Mouse (Mus musculus): ENCODE results near the gene Mrrf. TPM values are rescaled to one million over a fixed set of nuclear protein-coding genes. Genes with fewer than 3 reads are reported as not detected.
A peak's percentile ranks its signal among the peaks of the same experiment; 100 is the strongest.

The Mrrf gene
- polyA plus RNA-seq (2017; shearing (Covaris generic)), result 10 to 100 TPM; 11.5 to 14.9 TPM

DNA sequence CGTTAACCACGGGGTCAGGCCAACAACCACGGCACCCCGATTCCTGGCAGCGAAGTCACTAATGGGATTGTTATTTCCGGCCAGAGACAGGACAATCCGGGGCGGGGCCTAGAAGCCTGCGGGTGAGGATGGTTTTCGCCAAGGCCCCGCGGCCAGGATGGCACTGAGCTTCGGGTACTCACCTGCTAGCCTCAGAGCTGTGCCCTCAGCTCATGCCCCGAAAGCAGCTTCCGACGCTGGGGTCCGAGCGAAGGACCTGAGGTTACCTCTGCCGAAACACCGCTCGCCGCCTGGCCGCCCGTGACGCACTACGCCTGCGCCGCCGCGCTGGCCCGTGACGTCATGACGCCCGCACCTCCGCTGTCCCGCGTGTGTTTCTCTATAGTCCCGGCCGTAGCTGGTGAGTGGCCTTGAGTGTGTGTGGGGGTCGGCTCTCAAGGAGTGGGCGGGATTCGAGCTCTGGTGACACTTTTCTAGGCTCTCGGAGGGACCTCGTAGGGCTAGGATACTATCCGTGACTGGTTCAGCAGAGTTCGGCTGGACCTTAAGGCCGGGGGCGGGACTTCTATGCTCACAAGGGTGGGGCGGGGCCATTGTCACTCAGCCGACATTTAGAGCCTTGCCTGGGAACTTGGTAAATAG, at the start of gene Mrrf, which contains the start of gene Rbm18:
Mrrf (plus strand) TSS at position 90 of the 642 bp plus-strand sequence.
Rbm18 (minus strand) TSS at position 474 of the 642 bp plus-strand sequence.
- ATAC-seq, result peak; percentile 91

DNA sequence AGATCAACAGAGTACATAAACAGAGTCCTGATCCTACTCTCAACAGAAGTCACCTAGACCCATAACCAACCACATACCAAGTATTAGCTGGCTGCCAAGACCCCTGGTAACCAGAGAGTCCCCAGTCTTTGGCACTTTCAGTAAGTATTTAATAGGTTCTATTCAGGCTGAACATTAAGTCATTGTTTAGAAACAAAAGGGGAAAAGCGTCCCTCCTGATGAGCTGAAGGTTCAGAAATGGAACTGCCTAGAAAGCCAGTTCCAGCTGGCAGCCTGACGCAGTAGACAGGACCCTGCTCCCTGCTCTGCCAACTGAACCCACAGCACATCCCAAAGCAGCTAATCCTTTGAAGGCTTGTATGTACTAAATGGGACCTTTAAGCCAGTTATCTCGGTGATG, 47.0 kb upstream of the Mrrf start:
- no peak for ATAC-seq

DNA sequence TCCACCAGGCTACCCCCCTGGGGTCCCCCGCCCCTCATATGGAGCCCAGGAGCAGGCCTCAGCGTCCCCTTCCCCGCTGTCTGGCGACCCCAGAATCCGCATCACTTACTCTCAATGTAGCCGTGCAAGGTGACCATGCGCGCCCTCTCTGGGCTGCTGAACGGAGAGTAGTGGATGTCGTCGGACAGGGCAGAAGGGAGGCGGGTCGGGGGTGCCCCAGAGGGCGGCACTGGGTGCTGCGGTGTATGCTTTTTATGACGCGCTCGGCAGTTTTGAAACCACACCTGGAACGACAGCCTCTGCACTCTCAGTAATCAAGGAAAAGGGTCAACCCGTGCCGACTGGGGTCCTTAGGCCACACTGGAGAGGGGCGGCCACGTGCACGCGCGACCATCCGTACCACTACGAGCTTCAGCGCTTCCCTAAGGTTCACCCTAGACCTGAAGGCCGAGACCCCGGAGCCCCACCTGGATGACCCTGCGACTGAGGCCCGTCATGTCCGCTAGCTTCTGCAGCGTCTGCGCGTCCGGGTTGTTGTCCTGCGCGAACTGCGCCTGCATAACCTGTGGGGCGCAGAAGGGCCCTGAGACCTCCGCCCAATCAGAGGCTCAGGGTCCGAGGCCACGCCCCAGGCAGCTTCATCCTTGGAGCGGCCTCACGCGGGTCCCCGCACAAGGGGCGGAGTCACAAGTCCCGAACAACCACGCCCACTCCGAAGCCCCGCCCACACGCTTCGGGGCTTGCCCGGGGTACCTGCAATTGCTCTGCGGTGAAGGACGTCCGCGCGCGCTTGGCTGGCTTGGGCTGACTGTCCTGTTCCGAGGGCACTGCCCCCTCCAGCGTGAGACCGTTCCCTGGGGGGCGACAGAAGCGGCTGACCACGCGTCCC, 45.1 kb upstream of the Mrrf start:
- ATAC-seq, result peak; percentile 34

DNA sequence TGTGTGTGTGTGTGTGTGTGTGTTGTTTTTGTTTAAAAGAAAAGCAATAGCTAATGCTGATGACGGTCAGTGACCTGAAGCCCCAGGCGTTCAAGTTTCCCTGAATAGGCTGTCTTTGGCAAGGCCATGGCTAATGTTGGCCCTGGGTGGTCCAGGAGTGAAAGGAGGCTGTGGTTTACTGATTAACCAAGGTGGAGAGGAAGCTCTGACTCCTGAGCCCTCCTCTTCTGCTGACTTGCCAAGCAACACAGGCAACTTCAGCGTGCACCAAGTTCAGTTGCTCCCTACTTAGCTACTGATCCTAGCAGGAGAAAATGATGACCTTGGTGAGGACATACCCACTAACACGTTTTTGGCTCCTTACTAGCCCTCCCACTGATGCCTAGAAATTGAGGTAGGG, 43.4 kb upstream of the Mrrf start:
- no peak for ATAC-seq

DNA sequence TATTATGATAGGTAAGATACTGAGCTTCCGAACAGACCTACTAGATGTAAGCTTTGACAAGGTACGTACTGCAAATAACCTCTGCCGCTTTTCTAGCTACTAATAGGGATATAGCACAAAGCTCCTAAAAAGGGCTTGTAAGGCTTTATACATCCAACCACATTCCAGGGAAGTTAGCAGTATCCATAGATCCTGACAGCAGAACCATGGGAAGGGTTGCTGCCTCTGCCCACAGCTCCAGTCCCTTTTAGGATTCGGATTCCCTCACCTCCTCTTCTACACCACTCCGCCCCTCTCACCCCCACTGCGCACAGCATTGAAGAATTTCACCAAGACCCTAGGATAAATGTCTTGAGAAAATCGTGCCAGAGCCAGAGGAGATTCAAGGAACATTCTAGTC, 42.9 kb upstream of the Mrrf start:
- no peak for ATAC-seq

DNA sequence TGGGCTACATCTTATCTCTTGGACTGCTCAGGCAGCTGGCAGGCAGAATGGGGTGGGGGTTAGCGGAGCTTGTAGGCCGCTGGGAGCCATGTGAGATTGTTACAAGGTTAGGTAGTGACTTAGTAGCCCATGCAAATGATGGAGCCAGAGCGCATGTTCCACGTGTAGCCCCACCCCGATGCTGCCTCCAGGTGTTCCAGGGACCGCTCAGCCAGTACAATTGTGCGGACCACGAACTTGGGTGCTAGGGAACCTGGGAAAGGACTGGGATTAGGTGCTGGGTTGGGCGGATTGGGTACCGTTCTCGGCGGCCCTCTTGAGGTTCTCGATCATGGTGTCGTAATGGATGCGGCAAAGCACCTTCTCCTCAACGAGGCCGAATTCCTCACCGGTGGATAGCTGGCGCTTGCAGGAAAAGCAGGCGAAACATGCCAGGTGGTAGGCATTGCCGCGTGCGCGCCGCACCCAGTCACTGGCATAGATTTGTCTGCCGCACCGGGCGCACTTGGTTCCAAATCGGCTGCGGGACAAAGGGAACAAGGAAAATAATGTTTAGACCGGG, 42.2 kb upstream of the Mrrf start:
- ATAC-seq, result no peak

DNA sequence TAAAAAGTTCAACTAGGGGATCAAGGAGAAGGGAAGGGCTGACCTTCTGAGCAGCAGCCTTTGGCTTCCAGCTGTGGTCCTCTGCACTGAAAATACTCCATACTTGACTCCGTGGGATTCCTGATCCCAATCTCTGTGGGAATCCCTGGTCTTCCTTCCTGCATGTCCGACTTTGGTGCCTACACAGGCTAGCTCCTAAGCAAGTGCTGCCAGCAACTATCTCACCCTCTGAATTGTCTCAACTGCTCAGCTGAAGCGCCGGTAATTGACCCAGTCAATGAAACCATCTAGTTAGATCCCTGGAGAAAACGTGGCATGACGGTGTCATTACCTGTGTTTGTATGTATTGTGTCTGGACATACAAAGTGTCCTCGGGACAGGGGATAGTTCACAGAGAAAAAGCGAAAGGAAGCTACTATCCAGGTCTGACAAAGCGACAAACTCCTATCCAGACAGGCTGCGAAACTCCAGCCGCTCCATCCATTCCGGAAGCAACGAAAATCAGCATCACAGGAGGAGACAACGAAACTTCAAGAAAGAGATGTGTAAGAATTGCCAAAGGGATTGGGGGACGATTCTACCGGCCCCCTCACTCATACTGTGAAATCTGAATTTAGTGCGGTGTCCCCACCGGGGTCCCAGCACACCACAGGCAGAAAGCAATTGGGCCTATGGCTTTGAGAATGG, 38.9 kb upstream of the Mrrf start:
- no peak for ATAC-seq

DNA sequence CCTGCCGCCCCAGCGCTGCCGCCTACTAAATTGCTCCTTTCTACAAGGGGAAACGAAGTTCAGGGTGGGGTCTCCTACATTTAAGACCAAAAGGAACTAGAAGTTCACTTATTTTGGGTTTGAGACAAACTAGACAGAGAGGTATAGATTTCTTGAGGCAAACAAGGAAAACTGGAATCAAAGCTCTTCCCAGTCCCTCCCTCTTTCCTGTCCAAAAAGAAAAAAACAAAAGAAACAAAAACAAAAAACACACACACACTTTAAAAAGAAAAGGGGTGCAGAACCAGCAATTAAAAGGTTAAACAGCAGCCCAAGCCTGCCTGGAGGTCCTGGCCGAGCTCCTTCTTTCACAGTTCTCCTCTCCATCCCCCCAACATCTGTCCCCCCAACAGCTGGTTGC, 38.2 kb upstream of the Mrrf start:
- no peak for ATAC-seq

DNA sequence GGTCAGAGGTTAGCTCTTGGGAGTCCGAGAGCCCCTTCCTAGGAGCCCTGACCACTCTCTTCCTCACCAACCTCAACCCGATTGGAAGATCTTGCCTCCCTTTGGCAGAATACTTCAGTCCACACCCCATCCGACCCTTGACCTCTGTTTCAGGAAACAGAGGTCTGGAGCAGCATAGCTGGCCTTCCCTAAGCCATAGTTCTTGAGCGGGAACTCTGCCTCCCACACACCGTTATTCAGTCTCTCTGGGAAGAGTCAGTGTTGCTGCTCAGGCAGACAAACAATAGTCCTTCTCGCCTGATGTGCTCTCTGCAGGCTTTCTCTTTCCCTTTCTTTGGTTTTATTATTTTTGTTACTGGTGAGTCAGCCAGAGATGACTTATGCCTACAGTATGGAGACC, 36.5 kb upstream of the Mrrf start:
- ATAC-seq, result no peak

DNA sequence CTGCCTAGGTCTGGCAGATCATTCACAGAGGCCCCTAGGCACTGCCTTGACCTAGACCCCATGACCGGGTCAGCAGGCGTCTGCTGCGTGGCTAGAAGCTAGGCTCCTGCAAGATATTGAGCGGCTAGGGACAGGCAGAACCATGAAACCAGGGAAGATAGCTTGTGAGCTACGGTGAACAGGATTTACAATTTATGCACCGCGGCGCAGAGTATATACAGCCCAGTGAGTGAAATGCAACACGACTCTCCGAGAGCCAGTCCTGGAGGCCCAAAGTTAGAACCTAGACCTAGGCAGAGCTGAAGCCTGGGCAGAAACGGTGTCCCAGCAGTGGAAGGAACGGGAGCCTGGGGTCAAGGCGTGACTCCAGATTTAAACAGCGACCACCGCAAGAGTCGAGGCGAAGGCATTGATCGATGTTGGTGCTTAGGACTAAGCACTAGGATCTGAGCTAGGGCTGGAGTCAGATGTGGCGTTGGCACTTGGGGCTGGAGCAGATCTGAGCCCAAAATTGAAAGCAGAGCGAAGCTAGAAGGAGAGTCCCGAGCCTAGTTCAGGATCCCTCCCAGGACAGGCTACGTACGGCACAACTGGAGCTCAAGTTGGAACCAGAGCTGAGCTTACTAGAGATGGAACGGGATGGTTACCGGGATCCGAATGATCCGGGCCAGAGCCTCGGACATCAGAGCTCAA, 34.2 kb upstream of the Mrrf start:
- no peak for ATAC-seq

DNA sequence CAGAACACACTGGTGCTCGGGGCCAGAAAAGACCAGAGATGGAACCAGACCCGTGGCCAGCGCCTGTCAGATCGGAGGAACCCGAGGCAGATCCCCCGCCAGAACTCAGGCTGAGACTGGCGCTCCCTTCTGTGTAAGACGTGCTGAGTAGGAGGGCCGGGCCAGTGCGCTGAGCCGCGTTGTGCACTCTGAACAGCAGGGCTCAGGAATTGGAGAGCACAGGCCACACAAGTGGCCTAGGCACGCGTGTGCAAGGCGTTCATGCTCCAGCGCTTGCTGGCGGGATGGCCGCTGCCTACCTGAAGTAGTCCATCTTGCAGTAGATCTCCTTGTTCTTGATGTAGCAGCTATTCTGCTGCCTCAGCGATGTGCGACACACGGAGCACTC, 33.6 kb upstream of the Mrrf start:
- ATAC-seq, result peak; percentile 34

DNA sequence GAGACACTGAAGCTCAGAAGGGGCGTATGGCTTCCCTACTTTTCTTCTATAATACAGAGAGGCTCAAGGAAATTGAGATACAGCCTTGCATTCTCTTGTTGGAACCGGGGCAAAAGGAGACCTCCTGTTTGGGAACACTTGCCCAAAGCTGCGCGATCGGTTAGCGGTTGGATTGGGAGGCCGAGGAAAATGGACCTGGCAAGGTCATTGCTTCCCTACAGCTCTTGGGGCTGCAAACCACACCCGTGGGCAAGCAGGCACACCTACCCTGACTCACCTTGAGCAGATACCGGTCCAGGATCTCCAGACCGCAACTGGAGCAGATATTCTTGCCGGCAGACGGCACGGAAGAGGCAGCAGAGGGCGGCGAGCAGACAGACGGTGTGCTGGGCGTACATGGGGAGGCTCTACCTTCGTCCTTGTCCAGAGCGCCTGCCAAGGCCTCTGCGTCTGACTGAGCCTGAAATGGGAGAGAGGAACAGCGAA, 33.1 kb upstream of the Mrrf start:
- ATAC-seq, result no peak

DNA sequence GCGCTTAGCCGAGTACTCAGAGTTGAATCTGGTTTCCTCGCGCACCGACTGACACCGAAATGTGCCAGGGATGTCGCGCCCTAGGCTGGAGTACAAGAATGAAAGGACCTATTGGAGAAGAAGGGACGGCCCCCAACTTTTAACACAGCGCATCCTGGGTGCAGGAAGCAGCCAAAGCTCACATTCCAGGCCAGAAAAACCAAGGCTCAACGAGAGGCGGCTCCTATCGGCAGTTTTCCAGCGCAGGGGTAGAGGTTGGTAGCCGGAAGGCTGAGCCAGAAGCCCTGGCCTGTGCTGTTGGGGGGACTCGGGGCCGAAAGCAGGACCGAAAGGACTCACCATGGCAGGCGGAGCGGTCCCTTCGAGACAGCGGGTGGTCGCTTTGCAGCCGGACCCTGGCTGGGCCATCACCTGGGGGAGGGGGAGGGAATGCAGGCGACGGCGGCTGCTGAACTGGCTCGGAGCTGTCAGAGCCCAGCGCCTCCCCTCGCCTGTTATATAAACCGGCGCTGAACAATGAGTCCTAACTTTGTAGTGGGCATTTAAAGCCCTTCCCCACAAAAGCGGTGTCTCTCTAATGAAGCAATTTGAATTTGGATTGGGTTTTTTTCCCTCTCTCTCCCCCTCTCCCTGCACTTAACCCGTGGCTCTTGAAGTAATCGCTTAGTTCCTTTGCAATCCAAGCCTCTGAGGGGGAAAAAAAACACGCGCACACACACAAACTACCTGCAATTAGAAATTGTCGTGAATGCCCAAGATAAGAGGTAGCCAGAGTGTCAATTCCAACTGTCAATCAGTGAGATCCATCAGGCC, 32.4 kb upstream of the Mrrf start:
- peak; percentile 10 for ATAC-seq

DNA sequence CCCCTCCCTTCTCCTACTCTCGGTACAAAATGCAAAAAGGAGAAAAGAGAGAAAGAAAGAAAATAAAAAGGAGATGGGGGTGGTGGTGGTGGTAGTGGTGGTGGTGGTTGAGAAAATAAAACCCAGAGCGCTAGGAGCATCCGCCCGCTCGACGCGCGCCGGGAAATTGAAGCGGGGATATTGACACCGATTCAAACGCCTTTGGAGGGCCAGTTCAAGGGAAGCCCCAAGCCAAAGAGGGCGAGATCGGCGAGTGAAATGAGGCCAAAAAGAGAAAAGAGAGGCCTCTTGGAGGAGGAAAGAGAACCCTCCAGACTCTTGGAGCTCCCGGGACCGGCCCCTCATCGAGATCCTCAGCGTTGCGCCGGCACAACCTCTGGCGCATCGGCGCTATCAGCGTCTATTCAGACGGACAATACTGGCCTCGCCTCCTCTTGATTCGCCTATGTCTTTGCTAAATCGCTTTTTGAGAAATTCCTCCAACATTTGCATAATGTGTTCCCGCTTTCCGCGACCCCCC, 31.7 kb upstream of the Mrrf start:
- ATAC-seq, result no peak

DNA sequence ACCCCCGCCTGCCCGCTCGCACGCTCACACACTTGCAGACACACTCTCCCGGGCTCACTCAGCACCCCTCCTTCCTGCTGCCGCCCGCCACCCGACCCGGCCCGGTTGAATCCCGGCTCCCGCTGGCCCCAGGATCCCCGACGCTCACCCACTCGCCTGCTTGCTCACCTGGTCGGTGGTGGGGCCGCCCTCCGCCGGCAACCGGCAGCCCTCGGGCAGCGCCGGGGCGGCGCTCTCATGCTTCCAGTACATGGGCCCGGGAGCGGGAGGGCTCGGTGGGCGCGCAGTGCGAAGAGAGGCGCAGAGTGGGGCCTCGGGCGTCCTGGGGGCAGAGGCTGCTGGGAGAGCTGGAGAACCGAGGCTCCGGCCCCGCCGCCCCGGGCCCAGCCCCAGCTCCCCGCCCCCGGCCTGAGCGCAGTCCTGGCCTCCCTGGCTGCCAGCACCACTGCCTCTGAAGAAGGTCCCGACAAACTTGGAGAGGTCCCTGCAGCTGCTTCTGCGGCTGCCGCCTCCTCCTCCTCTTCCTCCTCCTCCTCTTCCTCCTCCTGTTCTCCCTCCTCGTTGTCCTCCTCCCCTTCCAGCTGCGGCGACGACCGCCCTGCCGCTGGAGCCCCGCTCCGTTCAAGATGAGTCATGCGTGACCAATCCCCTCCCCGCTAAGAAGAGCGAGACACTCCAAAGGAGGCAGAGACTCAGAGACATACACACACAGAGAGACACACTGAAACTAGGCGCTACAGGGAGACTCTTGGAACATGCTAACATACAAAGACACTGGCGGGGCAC, 31.0 kb upstream of the Mrrf start, which contains the start of gene Lhx6:
Lhx6 (minus strand) TSS at position 453 of the 786 bp plus-strand sequence.
- no peak for ATAC-seq

DNA sequence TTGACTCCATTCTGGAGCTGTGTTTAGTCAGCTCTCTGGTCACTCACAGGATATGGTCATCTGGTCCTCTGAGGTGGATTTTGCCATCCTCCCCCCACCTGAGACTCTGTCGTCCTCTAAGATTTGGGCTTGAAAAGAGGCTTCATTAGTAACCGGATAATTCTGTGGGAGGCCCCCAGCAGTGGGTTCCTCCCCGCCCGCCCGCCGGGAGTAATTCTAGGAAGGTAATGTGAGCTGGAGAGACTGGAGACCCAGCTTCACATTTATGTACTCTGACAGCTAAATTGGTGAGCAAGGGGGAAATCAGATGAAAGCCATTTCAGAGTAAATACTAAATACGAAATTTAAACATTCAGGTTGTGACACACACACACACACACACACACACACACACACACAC, 27.6 kb upstream of the Mrrf start:
- ATAC-seq, result no peak

DNA sequence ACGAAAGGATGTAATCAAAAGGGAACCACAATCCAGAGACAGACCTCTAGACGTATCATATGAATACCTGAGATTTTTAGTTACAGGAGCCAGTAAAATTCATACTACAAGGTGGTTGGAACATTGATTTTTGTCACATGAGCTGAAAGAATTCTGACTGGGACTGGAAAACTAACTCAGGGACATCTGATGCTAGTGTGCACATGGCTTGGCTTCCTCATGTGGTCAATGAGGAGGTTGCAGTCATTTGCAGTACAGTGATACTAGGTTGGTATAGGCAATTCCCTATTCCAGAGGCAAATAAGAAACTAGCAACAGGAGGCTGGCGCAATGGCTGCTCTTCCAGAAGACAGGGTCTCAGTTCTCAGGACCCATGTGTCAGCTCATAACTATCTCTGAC, 23.6 kb upstream of the Mrrf start:
- no peak for ATAC-seq

DNA sequence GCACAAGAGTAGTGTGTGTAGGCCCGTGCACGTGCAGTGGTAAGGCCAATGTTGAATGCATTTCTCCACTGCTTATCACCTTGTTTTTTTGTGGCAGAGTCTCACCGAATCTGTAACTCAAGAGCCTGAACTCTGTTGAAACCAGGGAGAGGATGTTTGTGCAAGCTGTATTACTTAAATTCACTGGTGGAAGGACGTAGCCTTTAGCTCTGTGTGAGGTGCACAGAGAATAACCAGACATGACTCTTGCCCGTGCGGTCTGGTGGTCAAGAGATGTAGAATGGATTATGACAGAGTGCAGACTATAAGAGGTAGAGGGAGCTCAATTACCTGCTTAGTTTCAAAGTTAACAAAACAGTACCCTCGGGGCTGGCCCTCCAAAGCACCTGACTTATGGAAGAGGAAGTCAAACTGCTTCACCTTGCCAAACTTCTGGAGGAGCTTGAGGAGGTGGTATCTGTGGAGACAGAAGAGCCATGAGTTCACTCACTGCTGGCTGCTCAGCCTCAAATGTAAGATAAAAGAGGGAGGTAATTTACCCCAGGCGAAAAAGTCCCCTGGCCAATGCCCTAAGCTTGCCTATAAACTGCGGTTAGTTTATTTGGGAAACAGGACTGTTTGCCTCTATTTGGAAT, 9.3 kb upstream of the Mrrf start:
- no peak for ATAC-seq

DNA sequence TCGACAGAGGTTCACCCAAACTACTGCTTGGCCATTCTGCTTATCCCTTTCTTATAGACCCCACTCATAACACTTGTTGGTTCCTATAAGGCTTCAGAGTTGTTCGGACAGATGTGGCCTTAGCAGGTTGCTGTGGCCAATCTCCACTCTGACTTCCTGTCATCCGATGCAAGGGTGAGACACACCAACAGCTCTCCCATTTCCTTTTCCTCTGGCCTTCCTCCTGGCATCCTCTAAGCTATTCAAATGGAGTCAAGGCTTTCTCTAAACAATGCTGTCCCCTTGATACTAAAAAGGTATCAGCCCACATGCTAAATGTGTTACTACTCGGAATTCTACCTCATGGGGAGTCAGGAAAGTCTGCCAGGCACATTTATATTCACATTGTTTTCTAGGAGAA, 8.2 kb upstream of the Mrrf start:
- ATAC-seq, result no peak

DNA sequence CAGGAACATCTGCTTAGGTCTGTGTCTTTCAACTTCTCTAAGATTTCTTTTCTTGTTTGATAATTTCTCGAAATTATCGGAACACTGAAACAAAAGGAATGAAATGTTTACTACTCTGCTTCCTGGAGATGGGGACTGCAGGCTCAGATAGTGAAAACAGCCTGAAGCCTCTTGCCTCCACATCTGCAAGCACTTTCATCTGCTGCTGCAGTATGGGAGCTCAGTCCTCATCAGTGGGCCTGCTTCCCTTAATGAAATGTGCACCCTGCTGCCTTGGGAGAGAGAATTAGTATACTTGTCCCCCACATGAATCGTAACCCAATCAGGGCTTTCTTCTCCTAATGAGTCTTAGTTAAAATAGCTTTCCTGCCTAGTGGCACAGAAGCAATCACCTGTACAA, 7.1 kb upstream of the Mrrf start:
- ATAC-seq, result no peak
